Mouse (Mus musculus): Measurements from ENCODE around the gene Nup107.

Gene Nup107

DNA sequence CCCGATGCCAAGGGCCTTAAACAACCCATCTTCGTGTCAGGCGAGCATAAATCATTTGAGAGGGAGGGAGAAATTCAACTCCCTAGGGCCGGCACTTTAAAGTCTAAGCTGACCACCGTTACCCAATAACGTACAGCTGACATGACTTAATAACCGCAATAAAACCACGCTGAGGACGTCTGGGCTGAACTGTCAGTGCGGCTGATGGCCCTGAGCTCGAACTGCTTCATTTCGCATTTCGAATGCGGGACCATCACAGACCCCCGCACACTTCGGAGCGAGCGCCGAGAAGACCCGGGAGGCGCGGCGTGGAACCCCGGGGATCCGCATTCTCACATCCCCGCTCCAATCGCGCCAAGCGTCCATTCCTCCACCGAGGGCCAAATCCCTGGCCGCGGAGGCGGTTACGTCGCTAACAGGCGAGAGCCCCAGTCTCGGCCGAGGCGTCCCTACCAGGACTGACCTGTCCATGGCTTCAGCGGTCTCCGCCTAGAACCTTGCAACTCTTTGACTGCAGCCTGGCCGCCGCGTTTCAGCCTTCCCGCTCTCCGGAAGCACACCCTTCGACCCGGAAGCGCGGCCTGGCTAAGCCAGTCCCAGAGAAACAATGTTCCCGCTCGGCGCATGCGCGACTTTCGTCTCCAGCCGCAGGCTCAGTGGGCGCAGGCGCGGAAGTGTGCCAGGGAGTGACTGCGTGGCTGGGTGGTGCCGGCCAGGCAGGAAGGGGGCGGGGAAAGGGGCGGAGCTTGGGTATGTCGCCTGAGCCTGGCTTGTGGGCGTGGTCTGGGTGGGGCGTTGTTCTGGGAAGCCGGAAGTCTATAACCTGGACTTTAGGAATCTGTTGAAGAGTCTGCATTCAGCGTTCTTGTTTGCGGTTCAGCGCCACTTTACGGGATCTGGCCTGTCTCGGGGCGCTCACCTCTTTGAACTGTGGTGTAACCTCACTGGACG, at the start of gene Nup107:
Nup107 (minus strand) TSS at position 565 of the 951 bp plus-strand sequence.
- DNase-seq (ENCODE audit: low read depth, low spot score): peak; percentile 100

DNA sequence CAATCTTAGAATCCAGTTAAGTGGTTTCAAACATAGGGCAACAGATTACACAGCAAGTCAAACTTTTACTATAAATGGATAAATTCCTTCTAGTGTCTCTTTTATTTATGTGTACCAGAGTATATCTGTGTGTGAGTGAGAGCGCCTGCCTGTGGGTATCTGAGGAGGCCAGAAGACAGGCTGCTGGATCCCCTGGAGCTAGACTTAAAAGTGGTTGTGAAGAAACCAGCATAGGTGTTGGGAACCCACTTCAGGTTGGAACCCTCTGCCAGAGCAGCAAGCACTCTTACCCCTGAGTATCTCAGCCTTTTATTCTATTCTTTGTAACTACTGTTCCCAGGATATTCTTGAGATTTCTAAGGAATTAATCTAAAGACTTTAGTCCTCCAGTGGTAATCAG, 49.3 kb upstream of the Nup107 start:
- DNase-seq (ENCODE audit: low read depth, low spot score): no peak

- no peak for DNase-seq (ENCODE audit: low read depth, low spot score)
Measured at GRCm38 (mm10) chr10:117840431-117840995, 48.0 kb upstream of the Nup107 start.

- no peak for DNase-seq (ENCODE audit: low read depth, low spot score)
Measured at GRCm38 (mm10) chr10:117839737-117840136, 47.2 kb upstream of the Nup107 start.

DNA sequence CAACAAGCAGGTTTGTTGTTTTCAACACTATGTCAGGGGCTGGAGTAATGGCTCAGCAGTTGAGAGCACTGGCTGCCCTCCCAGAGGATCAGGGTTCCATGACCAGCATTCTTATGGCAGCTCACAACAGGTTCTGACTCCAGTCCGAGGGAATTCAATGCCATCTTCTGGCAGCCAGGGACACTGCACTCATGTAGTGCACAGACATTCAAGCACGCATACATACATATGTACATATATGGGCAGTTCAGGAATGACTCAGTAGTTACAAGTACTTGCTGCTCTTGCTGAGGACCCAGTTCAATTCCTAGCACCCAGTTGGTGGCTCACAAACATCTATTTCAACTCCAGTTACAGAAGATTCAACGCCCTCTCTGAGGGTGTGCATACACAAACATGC, 46.4 kb upstream of the Nup107 start:
- DNase-seq (ENCODE audit: low read depth, low spot score): no peak

- DNase-seq (ENCODE audit: low read depth, low spot score): no peak
Measured at GRCm38 (mm10) chr10:117836354-117836753, 43.8 kb upstream of the Nup107 start.

- no peak for DNase-seq (ENCODE audit: low read depth, low spot score)
Measured at GRCm38 (mm10) chr10:117835453-117835852, 42.9 kb upstream of the Nup107 start.

DNA sequence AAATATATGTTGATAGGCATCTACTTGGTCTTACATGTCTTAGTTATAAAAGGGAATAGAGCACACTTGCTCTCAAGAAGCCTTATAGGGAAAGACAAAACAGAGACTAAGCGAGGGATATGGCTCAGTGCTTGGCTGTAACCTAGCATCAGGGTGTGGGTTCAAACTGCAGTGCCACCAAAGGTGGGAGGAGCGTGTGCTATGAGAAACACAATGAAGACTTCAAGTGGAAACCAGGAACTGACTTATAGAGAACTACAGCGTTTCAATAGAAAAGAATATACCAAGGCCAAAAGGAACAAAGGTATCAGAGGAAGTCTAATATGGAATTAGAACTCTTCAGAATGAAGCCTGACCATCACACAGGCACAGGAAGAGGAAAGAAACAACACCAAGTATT, 38.3 kb upstream of the Nup107 start:
- no peak for DNase-seq (ENCODE audit: low read depth, low spot score)

GRCm38 (mm10) chr10:117829472-117830155, 37.1 kb upstream of the Nup107 start:
- DNase-seq (ENCODE audit: low read depth, low spot score): no peak

DNA sequence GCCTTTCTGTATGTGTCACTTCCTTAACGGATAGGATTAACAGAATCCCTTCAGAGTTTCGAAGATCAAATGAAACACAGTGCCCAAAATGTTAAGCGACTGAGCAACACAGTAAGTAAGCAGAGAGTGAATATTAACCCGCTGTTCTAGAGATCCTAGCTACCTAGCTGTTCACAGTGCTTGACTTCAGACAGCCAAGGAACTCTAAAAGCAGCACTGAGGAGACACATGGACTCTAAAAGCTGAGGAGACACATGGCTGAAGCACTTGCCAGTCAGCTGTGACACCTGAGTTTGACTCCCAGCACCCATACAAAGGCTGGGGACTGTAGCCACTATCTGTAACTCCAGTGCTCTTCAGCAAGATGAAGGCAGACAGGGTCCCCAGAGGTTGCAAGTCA, 36.5 kb upstream of the Nup107 start:
- no peak for DNase-seq (ENCODE audit: low read depth, low spot score)

- no peak for DNase-seq (ENCODE audit: low read depth, low spot score)
Measured at GRCm38 (mm10) chr10:117828536-117828935, 36.0 kb upstream of the Nup107 start.

DNA sequence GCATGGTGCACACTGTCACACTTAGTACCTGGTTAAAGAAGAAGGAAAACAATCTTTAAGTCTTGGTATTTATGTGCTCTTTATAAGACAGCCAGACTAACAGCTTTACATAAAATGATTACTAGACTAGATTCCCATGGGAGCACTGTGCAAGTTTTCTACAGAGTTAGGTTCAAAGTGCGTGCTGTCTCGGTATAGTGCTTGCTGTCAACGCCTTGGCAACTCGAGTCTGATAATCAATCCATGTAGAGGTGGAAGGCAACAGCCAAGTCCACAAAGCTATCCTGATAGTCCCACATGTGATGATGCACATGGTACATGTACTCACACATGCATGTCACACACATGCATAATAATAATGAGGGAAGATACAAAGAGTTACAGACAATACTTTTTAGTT, 32.1 kb upstream of the Nup107 start:
- DNase-seq (ENCODE audit: low read depth, low spot score): no peak

DNA sequence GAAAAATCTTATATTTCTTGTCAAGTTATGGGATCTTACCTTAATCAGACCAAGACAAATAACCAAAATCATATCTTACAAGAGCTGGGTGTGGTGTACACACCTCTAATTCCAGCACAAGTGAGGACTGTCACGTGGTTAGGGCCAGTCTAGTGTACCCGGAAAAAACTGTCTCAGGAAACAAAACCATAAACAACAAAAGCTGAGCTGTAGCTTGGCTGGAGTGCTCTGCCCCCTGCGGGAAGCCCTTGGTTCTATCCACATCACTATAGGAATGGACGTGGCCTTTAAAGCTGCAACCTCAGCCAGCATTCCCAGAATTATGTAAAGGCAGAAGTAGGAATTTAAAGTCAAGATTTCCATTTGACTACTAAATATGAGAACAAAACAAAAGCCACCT, 31.6 kb upstream of the Nup107 start:
- DNase-seq (ENCODE audit: low read depth, low spot score): no peak

DNA sequence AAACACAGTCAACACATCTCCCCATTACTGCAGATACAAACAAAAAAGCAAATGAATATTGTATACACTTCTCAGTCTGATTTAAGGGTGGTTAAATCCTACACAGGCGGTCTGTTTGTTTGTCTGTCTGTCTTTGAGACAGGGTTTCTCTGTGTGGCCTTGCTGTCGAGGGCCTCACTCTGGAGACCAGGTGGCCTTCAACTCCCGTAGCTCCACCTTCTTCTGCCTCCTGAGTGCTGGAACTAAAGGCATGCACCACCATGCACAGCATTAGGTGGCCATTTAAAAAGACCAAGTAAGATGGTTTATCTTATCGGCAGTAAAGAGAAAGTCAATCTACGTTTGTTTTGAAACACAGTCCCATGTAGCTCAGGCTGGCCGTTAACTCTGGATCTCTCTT, 30.8 kb upstream of the Nup107 start:
- DNase-seq (ENCODE audit: low read depth, low spot score): no peak

DNA sequence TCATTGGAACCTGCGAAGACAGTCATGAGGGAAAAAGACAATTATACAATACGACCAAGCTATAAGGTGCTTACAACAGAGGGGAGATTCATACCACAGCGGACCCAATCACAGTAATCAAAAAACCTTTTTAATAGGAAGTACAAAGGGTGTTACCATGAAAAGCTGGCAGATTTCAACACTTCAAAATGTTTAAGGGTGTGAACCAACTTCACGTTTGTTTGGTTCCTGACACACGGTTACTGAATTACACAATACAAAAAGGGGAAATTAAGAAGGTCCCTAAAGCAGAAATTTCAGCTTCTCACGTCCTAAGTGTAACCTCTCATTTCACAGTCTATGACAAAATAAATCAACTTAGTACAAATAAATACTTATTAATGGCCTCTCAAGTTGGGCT, 26.1 kb upstream of the Nup107 start:
- DNase-seq (ENCODE audit: low read depth, low spot score): no peak

DNA sequence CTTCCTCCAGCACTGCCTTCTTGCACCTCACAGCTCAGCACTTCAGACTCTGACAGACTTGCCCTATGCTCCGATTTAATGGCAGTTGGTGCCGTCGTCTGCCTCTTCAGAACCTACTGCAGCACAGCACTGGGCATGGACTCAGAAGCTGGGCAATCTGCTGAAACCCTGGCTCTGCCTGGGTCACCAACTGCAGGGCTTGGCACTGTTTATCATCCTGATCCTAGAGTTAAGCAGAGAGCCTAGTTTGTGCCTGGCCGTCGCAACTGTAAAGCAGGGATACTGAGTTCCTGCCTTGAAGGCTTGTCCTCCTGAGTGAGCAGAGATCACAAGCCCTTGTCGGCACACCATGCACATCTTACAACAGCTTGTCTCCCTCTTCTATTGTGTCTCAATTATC, 24.2 kb upstream of the Nup107 start:
- no peak for DNase-seq (ENCODE audit: low read depth, low spot score)

DNA sequence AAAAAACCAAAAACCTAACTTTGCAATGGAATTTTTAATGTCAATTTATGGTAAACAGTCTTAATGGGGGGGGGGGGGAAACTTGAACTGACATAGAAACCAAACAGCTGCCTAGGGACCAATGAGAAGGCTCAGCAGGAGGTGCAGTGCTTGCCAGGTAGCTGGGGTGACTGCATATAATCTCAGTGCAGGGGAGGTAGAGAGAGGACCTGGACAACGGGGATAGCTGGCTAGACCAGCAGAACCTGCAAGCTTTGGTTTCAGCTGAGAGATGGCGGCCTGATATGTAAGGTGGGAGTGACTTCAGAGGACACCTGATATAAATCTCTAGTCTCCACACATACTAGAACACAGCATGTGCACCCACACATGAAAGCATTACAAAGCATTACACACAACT, 20.0 kb upstream of the Nup107 start:
- DNase-seq (ENCODE audit: low read depth, low spot score): no peak

DNA sequence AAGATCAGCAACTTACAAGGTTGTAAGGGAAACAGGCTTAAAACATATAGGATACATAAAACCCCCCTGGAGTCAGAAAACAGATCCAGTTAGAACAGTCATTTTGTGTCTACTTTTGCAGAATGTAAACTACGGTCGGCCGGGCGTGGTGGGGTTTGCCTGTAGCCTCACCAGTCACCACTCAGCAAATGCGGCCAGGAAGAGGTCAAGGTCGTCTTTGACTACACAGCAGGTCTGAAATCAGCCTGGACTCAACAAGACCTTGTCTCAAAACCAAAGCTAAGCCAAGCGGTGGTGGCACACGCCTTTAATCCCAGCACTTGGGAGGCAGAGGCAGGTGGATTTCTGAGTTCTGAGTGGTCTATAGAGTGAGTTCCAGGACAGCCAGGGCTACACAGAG, 19.1 kb upstream of the Nup107 start:
- DNase-seq (ENCODE audit: low read depth, low spot score): no peak

GRCm38 (mm10) chr10:117810506-117810905, 18.0 kb upstream of the Nup107 start:
- DNase-seq (ENCODE audit: low read depth, low spot score): no peak

GRCm38 (mm10) chr10:117808068-117808467, 15.6 kb upstream of the Nup107 start:
- no peak for DNase-seq (ENCODE audit: low read depth, low spot score)

GRCm38 (mm10) chr10:117805919-117806318, 13.4 kb upstream of the Nup107 start:
- DNase-seq (ENCODE audit: low read depth, low spot score): no peak

Measured in forelimb bud, embryonic 11.5 days (tissue).